Mouse (Mus musculus): ENCODE measurements around the gene Bco2. TPM values are rescaled to one million over a fixed set of nuclear protein-coding genes. Genes with fewer than 3 reads are reported as not detected.

Gene Bco2
- 4.6 and 5.3 TPM in 2 replicates for polyA plus RNA-seq (2012; rRNA removed)

DNA sequence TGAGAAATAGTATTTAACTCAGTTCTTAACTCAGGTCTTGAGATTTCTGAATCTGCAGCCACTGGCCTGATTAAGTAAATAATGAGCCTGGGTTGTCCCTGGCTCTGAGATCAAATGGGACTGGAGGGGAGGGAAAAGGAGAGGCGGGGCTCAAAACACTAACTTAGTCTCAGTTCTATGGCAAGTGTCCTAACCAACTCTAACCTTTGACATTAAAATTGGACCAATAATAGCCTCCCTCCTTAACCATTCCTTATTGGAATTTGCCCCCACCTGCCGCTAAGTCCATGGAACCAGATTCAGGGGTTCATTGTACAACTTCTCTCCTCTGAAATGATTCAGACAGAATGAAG is at the start of gene Bco2:
TSS of gene Bco2 (minus strand) at position 88 of the 353 bp plus-strand sequence.
- TF ChIP-seq POLR2A (IDR thresholded peaks at IDR 0.05; ENCODE audit: low read depth, low read length) (no peak), CTCF (conservative IDR thresholded peaks at IDR 0.05; ENCODE audit: insufficient read depth, insufficient read length, low read depth, low read length) (no peak)

DNA sequence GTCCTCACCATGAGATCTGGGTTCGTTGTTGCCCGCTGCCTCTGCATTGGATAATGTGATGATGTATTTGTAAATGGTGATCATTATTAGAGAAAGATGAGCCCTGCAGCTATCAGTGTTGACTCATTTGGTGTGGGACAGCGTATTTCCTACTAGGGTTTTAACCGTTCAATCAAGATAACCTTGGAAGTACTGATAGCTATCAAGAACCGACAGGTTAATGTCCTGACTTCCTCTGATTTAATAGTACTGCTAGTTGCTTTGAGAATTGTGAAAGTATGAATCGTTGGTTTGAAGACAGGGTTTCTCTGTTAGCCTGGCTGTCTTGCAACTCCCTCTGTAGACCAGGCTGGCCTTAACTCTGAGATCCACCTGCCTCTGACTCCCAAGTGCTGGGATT is 49.4 kb upstream of the Bco2 start:
- Histone ChIP-seq H3K4me1 (ENCODE audit: control insufficient read depth, insufficient read depth, low read length) (peaks cover 6% of the 10 kb centered on the region), H3K27ac (ENCODE audit: insufficient read depth, low read depth, low read length) (peak overlapping the region; percentile 87), H3K4me3 (ENCODE audit: insufficient read depth, low read depth, low read length) (peak overlapping the region; percentile 83), H3K27me3 (replicated peaks; ENCODE audit: control insufficient read depth, insufficient read depth, low read length) (no peaks in the 10 kb centered on the region), H3K36me3 (ENCODE audit: control insufficient read depth, insufficient read depth, low read length) (no peaks in the 10 kb centered on the region; the same call in 1 of the 2 replicates)
- DNase-seq, result no peak
- under 1% methylated on average over 6 of the region's 6 CpGs for WGBS
- no peak for TF ChIP-seq CTCF (conservative IDR thresholded peaks at IDR 0.05; ENCODE audit: insufficient read depth, insufficient read length, low read depth, low read length)
- no peak for TF ChIP-seq POLR2A (IDR thresholded peaks at IDR 0.05; ENCODE audit: low read depth, low read length)

More for the DNA sequence above, at the start of gene Bco2:
- Histone ChIP-seq H3K4me3 (ENCODE audit: insufficient read depth, low read depth, low read length) (peak within 1 kb of the TSS; percentile 32), H3K27me3 (replicated peaks; ENCODE audit: control insufficient read depth, insufficient read depth, low read length) (no peaks in the 10 kb centered on the region), H3K4me1 (ENCODE audit: control insufficient read depth, insufficient read depth, low read length) (peaks cover 7% of the 10 kb centered on the region; the same call in 1 of the 2 replicates), H3K27ac (ENCODE audit: insufficient read depth, low read depth, low read length) (peak within 1 kb of the TSS; percentile 85), H3K36me3 (ENCODE audit: control insufficient read depth, insufficient read depth, low read length) (no peaks in the 10 kb centered on the region)
- WGBS, result 26% methylated on average over 2 of the region's 2 CpGs
- peak; percentile 85 for DNase-seq

DNA sequence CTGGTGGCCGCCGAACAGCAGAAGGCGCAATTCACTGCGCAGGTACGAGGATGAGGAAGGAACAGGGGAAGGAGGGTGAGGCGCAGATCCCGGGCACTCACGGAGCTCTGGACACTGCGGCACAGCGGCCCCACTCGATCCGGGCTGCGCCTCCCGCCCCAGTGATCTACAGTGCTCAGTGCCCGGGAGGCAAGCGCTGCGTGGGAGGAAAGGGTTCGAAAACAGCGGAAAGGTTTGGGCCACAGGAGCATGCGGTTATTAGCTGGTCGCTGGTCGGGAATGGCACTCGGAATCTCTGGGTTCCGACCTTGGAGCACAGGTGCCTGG is 49.0 kb upstream of the Bco2 start:
- peak overlapping the region; percentile 87 for H3K27ac ChIP-seq (ENCODE audit: insufficient read depth, low read depth, low read length)
- WGBS, result under 1% methylated on average over 24 of the region's 24 CpGs

DNA sequence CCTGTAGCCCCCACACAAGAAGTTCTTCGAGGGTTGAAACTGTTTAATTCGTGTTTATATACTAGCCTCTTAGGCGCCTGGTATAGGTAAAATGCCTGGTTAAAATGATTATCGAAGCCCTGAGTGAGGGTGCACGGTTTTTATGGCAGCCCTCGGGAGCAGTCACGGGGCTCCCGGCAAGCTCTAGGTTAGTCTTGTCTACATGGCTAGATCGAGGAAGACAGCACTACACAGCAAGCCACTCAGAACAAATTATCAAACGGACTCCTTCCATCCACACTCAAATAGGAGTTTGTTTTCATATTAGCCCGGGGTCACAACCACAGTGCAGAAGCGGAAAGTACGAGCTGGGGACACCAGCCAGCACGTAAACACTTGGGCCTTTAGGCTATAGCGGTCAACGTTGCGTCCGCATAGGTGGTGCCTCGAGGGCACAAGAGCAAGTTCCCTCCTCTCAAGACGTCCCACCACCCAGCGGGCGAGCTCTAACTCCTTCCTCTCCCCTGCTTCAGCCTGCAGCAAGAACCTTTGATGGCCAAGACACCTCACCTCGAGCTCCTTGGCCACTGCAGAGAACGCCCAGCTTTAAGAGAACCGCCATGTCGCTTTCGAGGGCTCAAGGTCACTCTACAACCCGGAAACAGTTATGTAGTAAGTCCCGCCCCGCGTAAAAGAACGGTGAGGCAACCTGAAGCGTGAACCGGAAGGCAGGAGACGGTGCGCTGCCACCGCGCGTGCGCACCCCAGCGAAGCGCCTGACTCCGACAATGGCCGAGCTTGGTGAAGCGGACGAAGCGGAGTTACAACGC is 48.4 kb upstream of the Bco2 start, which contains the start of the genes Sdhd and Timm8b:
TSS of gene Sdhd (minus strand) at position 624 of the 809 bp plus-strand sequence.
TSS of gene Timm8b (plus strand) at position 722 of the 809 bp plus-strand sequence.
- TF ChIP-seq POLR2A (IDR thresholded peaks at IDR 0.05; ENCODE audit: low read depth, low read length), result no peak
- peaks cover 6% of the 10 kb centered on the region for H3K4me1 ChIP-seq (ENCODE audit: control insufficient read depth, insufficient read depth, low read length)
- H3K4me3 ChIP-seq (ENCODE audit: insufficient read depth, low read depth, low read length), result peak within 1 kb of the TSS; percentile 83
- no peaks in the 10 kb centered on the region for H3K27me3 ChIP-seq (replicated peaks; ENCODE audit: control insufficient read depth, insufficient read depth, low read length)
- peak; percentile 98 for DNase-seq
- peak within 1 kb of the TSS; percentile 92 for H3K27ac ChIP-seq (ENCODE audit: insufficient read depth, low read depth, low read length)
- peaks cover 3% of the 10 kb centered on the region for H3K36me3 ChIP-seq (ENCODE audit: control insufficient read depth, insufficient read depth, low read length)
- WGBS, result under 1% methylated on average over 48 of the region's 48 CpGs

More for the DNA sequence above, 49.0 kb upstream of the Bco2 start:
- H3K4me1 ChIP-seq (ENCODE audit: control insufficient read depth, insufficient read depth, low read length), result peaks cover 6% of the 10 kb centered on the region
- no peaks in the 10 kb centered on the region for H3K27me3 ChIP-seq (replicated peaks; ENCODE audit: control insufficient read depth, insufficient read depth, low read length)
- DNase-seq, result no peak
- TF ChIP-seq POLR2A (IDR thresholded peaks at IDR 0.05; ENCODE audit: low read depth, low read length) (no peak), CTCF (conservative IDR thresholded peaks at IDR 0.05; ENCODE audit: insufficient read depth, insufficient read length, low read depth, low read length) (0 out of 2 replicates have a peak, but pooled peaks have one; percentile 11)
- H3K4me3 ChIP-seq (ENCODE audit: insufficient read depth, low read depth, low read length), result peak overlapping the region; percentile 83
- H3K36me3 ChIP-seq (ENCODE audit: control insufficient read depth, insufficient read depth, low read length), result no peaks in the 10 kb centered on the region; the same call in 1 of the 2 replicates

DNA sequence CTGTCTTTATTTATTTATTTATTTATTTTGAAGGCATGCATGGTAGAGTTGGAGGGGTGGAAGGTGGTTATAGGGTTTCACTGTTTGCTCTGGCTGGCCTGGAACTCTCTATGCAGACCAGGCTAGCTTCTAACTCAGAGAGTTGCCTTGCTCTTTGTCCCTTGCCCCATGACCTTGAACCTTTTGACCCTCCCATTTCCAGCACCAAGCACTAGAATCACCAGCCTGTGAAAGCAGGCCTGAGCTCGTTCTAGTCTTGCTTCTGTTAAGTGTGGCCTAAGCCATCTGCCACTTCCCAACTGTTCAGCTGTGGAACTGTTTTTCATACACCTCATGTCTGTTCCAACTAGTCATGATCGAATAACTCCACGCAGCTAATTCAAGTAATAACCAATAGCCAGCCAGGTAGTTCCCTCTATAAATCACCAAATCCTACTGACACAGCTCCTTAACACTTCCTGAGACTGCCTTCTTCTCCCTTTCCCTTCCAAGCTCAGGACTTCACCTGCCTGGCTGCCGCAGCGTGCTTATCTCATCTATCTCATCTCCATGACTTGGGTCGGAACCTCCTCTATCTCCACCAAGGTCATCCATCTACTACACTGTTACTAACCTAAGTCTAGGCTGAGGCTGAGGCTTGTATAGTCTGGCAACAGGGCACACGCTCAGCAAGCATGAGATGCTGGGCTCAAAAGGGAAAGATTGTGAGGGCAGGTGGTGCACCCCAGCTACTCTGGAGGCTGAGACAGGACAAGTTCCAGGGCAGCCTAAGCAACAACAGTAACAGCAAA is 47.3 kb upstream of the Bco2 start:
- peaks cover 4% of the 10 kb centered on the region for H3K36me3 ChIP-seq (ENCODE audit: control insufficient read depth, insufficient read depth, low read length)
- no peak overlapping the region for H3K27ac ChIP-seq (ENCODE audit: insufficient read depth, low read depth, low read length)
- no peaks in the 10 kb centered on the region for H3K27me3 ChIP-seq (replicated peaks; ENCODE audit: control insufficient read depth, insufficient read depth, low read length)
- WGBS, result 55% methylated on average over 7 of the region's 7 CpGs
- TF ChIP-seq POLR2A (IDR thresholded peaks at IDR 0.05; ENCODE audit: low read depth, low read length), result no peak
- TF ChIP-seq CTCF (conservative IDR thresholded peaks at IDR 0.05; ENCODE audit: insufficient read depth, insufficient read length, low read depth, low read length), result no peak
- H3K4me1 ChIP-seq (ENCODE audit: control insufficient read depth, insufficient read depth, low read length), result peaks cover 6% of the 10 kb centered on the region
- DNase-seq, result peak; percentile 59
- peak overlapping the region; percentile 83 for H3K4me3 ChIP-seq (ENCODE audit: insufficient read depth, low read depth, low read length)

DNA sequence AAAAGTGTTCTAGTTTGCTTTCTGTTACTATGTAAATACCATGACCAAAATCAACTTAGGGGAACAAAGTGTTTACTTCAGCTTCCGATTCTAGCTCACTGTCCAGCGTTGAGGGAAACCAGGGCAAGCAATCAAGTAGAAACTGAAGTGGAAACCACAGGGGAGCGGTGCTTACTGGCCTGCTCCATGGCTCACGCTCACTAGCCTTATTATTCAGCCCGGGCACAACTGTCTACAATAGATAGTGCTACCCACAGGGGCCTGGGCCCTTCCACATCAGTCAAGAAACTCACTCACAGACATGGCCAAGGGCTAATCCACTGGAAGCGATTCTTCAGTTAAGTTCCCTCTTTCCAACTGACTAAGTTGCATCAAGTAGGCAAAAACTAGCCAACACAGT is 46.6 kb upstream of the Bco2 start:
- TF ChIP-seq CTCF (conservative IDR thresholded peaks at IDR 0.05; ENCODE audit: insufficient read depth, insufficient read length, low read depth, low read length), result no peak
- TF ChIP-seq POLR2A (IDR thresholded peaks at IDR 0.05; ENCODE audit: low read depth, low read length), result no peak
- Histone ChIP-seq H3K27ac (ENCODE audit: insufficient read depth, low read depth, low read length) (no peak overlapping the region), H3K36me3 (ENCODE audit: control insufficient read depth, insufficient read depth, low read length) (peaks cover 8% of the 10 kb centered on the region), H3K4me3 (ENCODE audit: insufficient read depth, low read depth, low read length) (no peak overlapping the region), H3K4me1 (ENCODE audit: control insufficient read depth, insufficient read depth, low read length) (peaks cover 6% of the 10 kb centered on the region), H3K27me3 (replicated peaks; ENCODE audit: control insufficient read depth, insufficient read depth, low read length) (no peaks in the 10 kb centered on the region)
- 57% methylated on average over 6 of the region's 6 CpGs for WGBS
- DNase-seq, result no peak

DNA sequence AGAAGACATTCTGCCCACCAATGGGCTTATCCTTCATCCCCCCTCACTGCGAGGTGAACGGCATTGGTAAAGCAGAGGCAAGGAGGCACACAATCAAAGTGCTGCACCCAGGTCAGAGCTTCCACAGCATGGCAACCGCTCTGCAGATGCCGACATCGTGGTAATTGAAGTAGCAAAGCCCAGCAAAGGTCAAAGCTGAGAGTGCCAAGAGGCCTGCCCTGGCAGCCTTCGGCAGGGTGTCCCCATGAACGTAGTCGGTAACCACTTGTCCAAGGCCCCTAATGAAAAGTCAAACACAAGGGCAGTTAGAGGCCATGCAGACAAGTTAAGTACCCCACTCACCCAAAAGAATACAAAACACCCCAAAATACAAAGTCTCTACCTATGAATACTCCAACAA is 42.0 kb upstream of the Bco2 start:
- H3K4me1 ChIP-seq (ENCODE audit: control insufficient read depth, insufficient read depth, low read length), result peaks cover 6% of the 10 kb centered on the region; the same call in 1 of the 2 replicates
- 72% methylated on average over 8 of the region's 8 CpGs for WGBS
- DNase-seq, result no peak
- H3K27ac ChIP-seq (ENCODE audit: insufficient read depth, low read depth, low read length), result no peak overlapping the region
- H3K27me3 ChIP-seq (replicated peaks; ENCODE audit: control insufficient read depth, insufficient read depth, low read length), result no peaks in the 10 kb centered on the region
- H3K4me3 ChIP-seq (ENCODE audit: insufficient read depth, low read depth, low read length), result no peak overlapping the region
- no peak for TF ChIP-seq POLR2A (IDR thresholded peaks at IDR 0.05; ENCODE audit: low read depth, low read length)
- TF ChIP-seq CTCF (conservative IDR thresholded peaks at IDR 0.05; ENCODE audit: insufficient read depth, insufficient read length, low read depth, low read length), result no peak
- H3K36me3 ChIP-seq (ENCODE audit: control insufficient read depth, insufficient read depth, low read length), result peaks cover 9% of the 10 kb centered on the region
